Mouse (Mus musculus) liver, adult 2 months (tissue): ENCODE measurements around the gene Emc8.

ENCODE experiments used
- CTCF ChIP-seq: fragments of 200-500 bp; IDR thresholded peaks from 2 replicates; pipeline ENCODE4 v1.5.1; 2011; ENCODE audit warnings: low read depth, low read length, control low read depth
- POLR2A ChIP-seq: fragments of 200-500 bp; IDR thresholded peaks from 2 replicates; pipeline ENCODE4 v1.6.1; 2011; ENCODE audit warnings: low read length, control low read depth; ENCODE audit not compliant: insufficient read depth; ENCODE audit errors: extremely low read depth

DNA sequence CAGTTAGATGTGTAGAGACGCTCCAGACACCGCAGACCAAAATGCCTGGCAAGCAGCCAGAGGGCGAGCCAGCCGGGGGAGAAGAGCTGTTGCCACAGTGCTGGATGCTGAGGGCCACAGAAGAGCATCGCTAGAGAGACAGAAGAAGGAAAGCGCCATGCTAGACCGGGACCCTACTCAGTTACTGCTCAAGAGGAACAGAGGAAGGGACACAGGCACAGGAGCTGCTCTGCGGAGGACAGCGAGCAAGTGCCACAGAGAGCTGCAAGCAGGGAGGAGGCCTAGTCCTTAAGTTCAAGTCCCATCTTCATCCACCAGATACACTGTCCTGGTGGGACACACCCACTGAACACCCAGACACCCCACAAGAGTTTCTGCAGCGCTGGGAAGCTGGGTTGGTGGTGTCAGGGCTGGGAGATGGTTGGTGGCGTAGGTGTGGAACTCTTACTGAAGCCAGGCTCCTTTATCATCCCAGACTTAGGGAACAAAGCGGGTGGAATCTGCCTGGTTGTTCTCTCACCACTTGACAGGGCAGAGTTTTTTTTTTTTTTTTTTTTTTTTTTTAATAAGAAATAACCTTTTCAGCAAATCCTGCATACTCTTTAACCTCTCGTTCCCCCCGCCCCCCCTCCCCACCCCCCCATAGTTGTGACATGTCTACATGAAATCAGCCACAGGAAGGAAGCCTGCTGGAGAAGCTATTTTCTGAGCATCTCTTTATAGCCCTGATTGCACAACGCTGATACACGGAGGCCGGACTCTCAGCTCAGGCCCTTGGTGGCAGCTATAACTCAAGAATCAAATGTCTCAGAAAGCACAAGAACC is 29.0 kb upstream of the Emc8 start:
- TF ChIP-seq CTCF: no peak
- TF ChIP-seq POLR2A: no peak
